Mouse (Mus musculus) left cerebral cortex, adult 9 months (tissue): Measurements from ENCODE around the gene Apaf1.

ENCODE experiments used
- DNase-seq, 2 experiments: peaks; one replicate each; pipeline ENCODE4 v3.0.0; 2022; ENCODE audit warnings: low spot score in 2 of 2

The Apaf1 gene

GRCm38 (mm10) chr10:91081959-91082507 is 537 bp downstream of the Apaf1 start:
- DNase-seq, result no peak

GRCm38 (mm10) chr10:91080540-91080939 is 2.0 kb downstream of the Apaf1 start:
- DNase-seq, result no peak

- DNase-seq, result no peak
Observed at GRCm38 (mm10) chr10:91076667-91077066, 5.9 kb downstream of the Apaf1 start.

- DNase-seq, result no peak
Observed at GRCm38 (mm10) chr10:91073345-91073744, 9.2 kb downstream of the Apaf1 start.

GRCm38 (mm10) chr10:91071768-91072167 is 10.8 kb downstream of the Apaf1 start:
- DNase-seq, result no peak

- no peak for DNase-seq
Observed at GRCm38 (mm10) chr10:91062355-91062754, 20.2 kb downstream of the Apaf1 start.

GRCm38 (mm10) chr10:91060742-91061141 is 21.8 kb downstream of the Apaf1 start:
- DNase-seq, result no peak

- no peak for DNase-seq
Observed at GRCm38 (mm10) chr10:91052734-91053133, 29.8 kb downstream of the Apaf1 start.

GRCm38 (mm10) chr10:91051156-91051555 is 31.4 kb downstream of the Apaf1 start:
- no peak for DNase-seq

- no peak for DNase-seq
Observed at GRCm38 (mm10) chr10:91049696-91050095, 32.9 kb downstream of the Apaf1 start.

GRCm38 (mm10) chr10:91033942-91034341 is 48.6 kb downstream of the Apaf1 start:
- peak; percentile 49 to 78 for DNase-seq

GRCm38 (mm10) chr10:91032399-91032798 is 50.2 kb downstream of the Apaf1 start:
- DNase-seq, result peak; percentile 38 to 93

- no peak for DNase-seq
Observed at GRCm38 (mm10) chr10:91031176-91031575, 51.4 kb downstream of the Apaf1 start.

GRCm38 (mm10) chr10:91029002-91029539 is 53.5 kb downstream of the Apaf1 start:
- DNase-seq, result no peak

- DNase-seq, result no peak
Observed at GRCm38 (mm10) chr10:91027964-91028363, 54.6 kb downstream of the Apaf1 start.

- no peak for DNase-seq
Observed at GRCm38 (mm10) chr10:91027468-91027867, 55.1 kb downstream of the Apaf1 start.

- no peak for DNase-seq
Observed at GRCm38 (mm10) chr10:91005858-91006538, 76.6 kb downstream of the Apaf1 start.

- peak in 1 of 2 experiments; percentile 32 for DNase-seq
Observed at GRCm38 (mm10) chr10:91001421-91001820, 81.1 kb downstream of the Apaf1 start.

- DNase-seq, result peak in 1 of 2 experiments; percentile 64
Observed at GRCm38 (mm10) chr10:90999899-91000298, 82.7 kb downstream of the Apaf1 start.

- no peak for DNase-seq
Observed at GRCm38 (mm10) chr10:90993869-90994268, 88.7 kb downstream of the Apaf1 start.

- no peak for DNase-seq
Observed at GRCm38 (mm10) chr10:90992237-90992636, 90.3 kb downstream of the Apaf1 start.

- no peak for DNase-seq
Observed at GRCm38 (mm10) chr10:90990340-90990739, 92.2 kb downstream of the Apaf1 start.

- DNase-seq, result no peak
Observed at GRCm38 (mm10) chr10:90983046-90983445, 99.5 kb downstream of the Apaf1 start.
